Mouse (Mus musculus): ENCODE measurements around the gene D13Ertd608e.

DNA sequence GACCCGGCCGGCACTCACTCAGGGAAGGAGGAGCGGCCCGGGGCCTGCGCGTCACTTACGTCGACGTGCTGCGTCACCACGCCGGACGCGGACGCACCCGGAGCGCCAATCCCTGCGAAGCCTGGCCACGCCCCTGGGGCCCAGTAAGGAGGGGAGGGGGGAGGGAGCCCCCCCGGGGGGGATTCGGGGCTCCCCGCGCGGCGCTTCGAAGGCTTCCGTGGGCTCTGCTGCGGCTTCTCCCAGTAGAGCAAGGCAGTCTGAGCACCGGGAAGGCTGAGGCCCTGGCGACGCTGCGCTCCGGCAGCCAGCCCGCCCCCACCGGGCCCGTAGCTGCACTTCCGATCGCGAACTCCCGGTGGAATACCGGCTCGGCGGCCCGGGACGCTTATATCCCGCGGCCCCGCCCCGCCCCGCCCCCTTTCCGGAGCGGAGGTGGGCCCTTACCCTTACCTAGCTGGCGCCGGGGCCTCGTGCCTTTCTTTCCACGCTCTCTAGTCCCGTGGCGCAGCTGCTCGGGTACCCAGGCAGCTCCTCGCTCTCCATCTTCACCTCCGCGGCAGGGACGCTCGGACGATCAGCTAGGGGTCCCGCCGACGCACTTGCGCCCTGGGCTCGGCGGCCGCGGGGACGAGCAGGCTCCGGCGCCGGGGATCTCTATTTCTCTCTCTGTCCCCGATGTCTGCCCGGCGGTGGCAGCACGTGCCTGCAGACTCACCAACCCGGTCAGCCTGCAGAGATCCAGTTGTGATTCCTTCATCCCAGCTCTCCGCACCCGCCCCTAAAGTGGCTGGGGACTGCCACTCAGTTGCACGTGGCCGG is 44.8 kb upstream of the D13Ertd608e start, which contains the start of gene Zfp131:
- no peak for TF ChIP-seq CTCF (IDR thresholded peaks at IDR 0.05; ENCODE audit: borderline replicate concordance, insufficient read depth, low read depth, low read length)
- 0 out of 2 replicates have a peak, but pooled peaks have one; percentile 46 for TF ChIP-seq POLR2A (IDR thresholded peaks at IDR 0.05; ENCODE audit: borderline replicate concordance, insufficient read depth, low read length)

Measured in cerebellum, adult 2 months (tissue).